Mouse (Mus musculus) cerebellum, adult 2 months (tissue): ENCODE data around the gene Gm17268.

Experiments
- CTCF ChIP-seq: fragments of 200-500 bp; IDR thresholded peaks from 2 replicates; pipeline ENCODE4 v1.5.1; 2011; ENCODE audit warnings: low read depth, mild to moderate bottlenecking, control low read depth, low read length, moderate library complexity, borderline replicate concordance; ENCODE audit not compliant: insufficient read depth
- POLR2A ChIP-seq: fragments of 200-500 bp; IDR thresholded peaks from 2 replicates; pipeline ENCODE4 v1.6.1; 2011; ENCODE audit warnings: low read length, control low read depth, borderline replicate concordance; ENCODE audit not compliant: insufficient read depth

GRCm38 (mm10) chr11:82013756-82014155 is 24.6 kb downstream of the Gm17268 start:
- no peak for TF ChIP-seq POLR2A
- no peak for TF ChIP-seq CTCF
